Mouse (Mus musculus) liver, embryonic 11.5 days (tissue): ENCODE results near the gene Atp6v0b. TPM values are rescaled to one million over a fixed set of nuclear protein-coding genes. Genes with fewer than 3 reads are reported as not detected.

Experiments
- ATAC-seq: fragments of 200-750 bp; cut with Nextera tagmentation; replicated peaks from 2 replicates; pipeline ENCODE4 v1.8.0; 2017; ENCODE audit warnings: moderate number of reproducible peaks, mild to moderate bottlenecking, moderate TSS enrichment, moderate library complexity; ENCODE audit not compliant: low FRiP score
- DNase-seq: peaks from one replicate; pipeline ENCODE4 v3.0.0-alpha.2; 2017; ENCODE audit warnings: low spot score
- H3K27ac ChIP-seq: fragments of 300-500 bp; sonication (generic); 2 replicates; pipeline ENCODE4 v1.5.1; 2014; ENCODE audit warnings: mild to moderate bottlenecking, low read depth, low read length, control low read depth
- H3K27me3 ChIP-seq: fragments of 300-500 bp; sonication (generic); replicated peaks from 2 replicates; pipeline ENCODE4 v1.6.1; 2014; ENCODE audit warnings: low read length, mixed read lengths; ENCODE audit not compliant: control insufficient read depth, insufficient read depth
- H3K36me3 ChIP-seq: fragments of 300-500 bp; sonication (generic); 2 replicates; pipeline ENCODE4 v1.6.1; 2014; ENCODE audit warnings: mild to moderate bottlenecking, low read length, moderate library complexity, mixed read lengths; ENCODE audit not compliant: control insufficient read depth, insufficient read depth
- H3K4me1 ChIP-seq: fragments of 300-500 bp; sonication (generic); replicated peaks from 2 replicates; pipeline ENCODE4 v1.6.1; 2014; ENCODE audit warnings: low read length, mixed read lengths; ENCODE audit not compliant: control insufficient read depth, insufficient read depth
- H3K4me2 ChIP-seq: fragments of 300-500 bp; sonication (generic); 2 replicates; pipeline ENCODE4 v1.6.1; 2014; ENCODE audit warnings: mild to moderate bottlenecking, control low read depth, moderate library complexity
- H3K4me3 ChIP-seq: fragments of 300-500 bp; sonication (generic); 2 replicates; pipeline ENCODE4 v1.5.1; 2014; ENCODE audit warnings: low read depth, low read length, control low read depth
- H3K9ac ChIP-seq: fragments of 300-500 bp; sonication (generic); 2 replicates; pipeline ENCODE4 v1.6.1; 2014; ENCODE audit warnings: low read depth, low read length, control low read depth
- H3K9me3 ChIP-seq: fragments of 300-500 bp; sonication (generic); 2 replicates; pipeline ENCODE4 v1.6.1; 2016; ENCODE audit warnings: low read length, inconsistent platforms, mixed read lengths; ENCODE audit not compliant: control insufficient read depth
- WGBS: fragments of 180-500 bp; shearing (Covaris S2); extraction: QIAGEN DNeasy Blood & Tissue Kit; methylation state at CpG from one replicate; pipeline ENCODE4 v1.1.7; 2014; 5-methylcytosine and 5-hydroxymethylcytosine counted together
- polyA plus RNA-seq: library from polyadenylated mRNA; unstranded; fragments of >200 nt; fragmentation: Nextera tagmentation; extraction: Ambion mirVana; gene quantifications from 2 replicates; pipeline ENCODE4 v1.2.1, GENCODE M21; 2014

Atp6v0b gene
- polyA plus RNA-seq, 1 experiment from 2014 or later = 229 TPM

- Histone ChIP-seq H3K9ac (no peak overlapping the region), H3K36me3 (peaks cover 7% of the 10 kb centered on the region; the same call in 1 of the 2 replicates), H3K4me3 (no peak overlapping the region), H3K4me1 (0 out of 2 replicates have a peak, but pooled peaks cover 4% of the 10 kb centered on the region), H3K27ac (no peak overlapping the region), H3K27me3 (no peaks in the 10 kb centered on the region), H3K4me2 (no peak overlapping the region), H3K9me3 (no peaks in the 10 kb centered on the region)
- DNase-seq = no peak
- 77% methylated on average over 17 of the region's 17 CpGs for WGBS
- ATAC-seq = no peak
Observed at GRCm38 (mm10) chr4:117849063-117849462, 38.1 kb downstream of the Atp6v0b start.

- Histone ChIP-seq H3K9ac (no peak overlapping the region), H3K27me3 (no peaks in the 10 kb centered on the region), H3K4me3 (no peak overlapping the region), H3K36me3 (peaks cover 7% of the 10 kb centered on the region; the same call in 1 of the 2 replicates), H3K27ac (no peak overlapping the region), H3K4me1 (0 out of 2 replicates have a peak, but pooled peaks cover 4% of the 10 kb centered on the region), H3K9me3 (no peaks in the 10 kb centered on the region), H3K4me2 (no peak overlapping the region)
- ATAC-seq = no peak
- no peak for DNase-seq
- 76% methylated on average over 2 of the region's 2 CpGs for WGBS
Observed at GRCm38 (mm10) chr4:117847011-117847410, 40.1 kb downstream of the Atp6v0b start.

- no peaks in the 10 kb centered on the region for H3K9me3 ChIP-seq
- 0 out of 2 replicates have a peak, but pooled peaks cover 4% of the 10 kb centered on the region for H3K4me1 ChIP-seq
- peaks cover 7% of the 10 kb centered on the region; the same call in 1 of the 2 replicates for H3K36me3 ChIP-seq
- H3K27ac ChIP-seq = no peak overlapping the region
- H3K4me3 ChIP-seq = no peak overlapping the region
- WGBS = 96% methylated on average over 4 of the region's 4 CpGs
- H3K9ac ChIP-seq = no peak overlapping the region
- DNase-seq (no peak), ATAC-seq (no peak)
- H3K27me3 ChIP-seq = no peaks in the 10 kb centered on the region
- no peak overlapping the region for H3K4me2 ChIP-seq
Observed at GRCm38 (mm10) chr4:117846261-117846660, 40.9 kb downstream of the Atp6v0b start.

DNA sequence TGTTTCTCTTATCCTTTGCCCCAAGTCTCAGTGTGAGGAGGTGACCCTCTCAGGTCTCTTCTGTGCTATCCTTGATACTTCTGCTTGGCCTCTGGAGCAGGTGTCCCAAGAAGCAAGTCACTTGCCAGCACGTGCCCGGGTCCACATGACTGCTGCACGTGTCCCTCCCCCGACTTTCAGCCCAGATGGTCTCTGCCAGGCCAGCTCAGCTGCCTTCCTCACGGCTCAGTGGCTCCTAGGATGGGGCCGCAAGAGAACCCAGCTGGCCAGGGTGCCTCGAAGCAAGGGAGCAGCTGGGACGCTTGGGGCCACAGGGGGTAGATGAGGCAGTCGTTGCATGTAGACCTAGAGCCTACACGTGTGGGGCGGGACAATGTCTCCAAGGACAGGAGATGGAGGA is 41.8 kb downstream of the Atp6v0b start:
- ATAC-seq (no peak), DNase-seq (no peak)
- H3K27ac ChIP-seq = no peak overlapping the region
- H3K9ac ChIP-seq = no peak overlapping the region
- no peaks in the 10 kb centered on the region for H3K27me3 ChIP-seq
- 84% methylated on average over 11 of the region's 11 CpGs for WGBS
- no peaks in the 10 kb centered on the region for H3K9me3 ChIP-seq
- no peak overlapping the region for H3K4me3 ChIP-seq
- 0 out of 2 replicates have a peak, but pooled peaks cover 4% of the 10 kb centered on the region for H3K4me1 ChIP-seq
- H3K36me3 ChIP-seq = peaks cover 7% of the 10 kb centered on the region; the same call in 1 of the 2 replicates
- H3K4me2 ChIP-seq = no peak overlapping the region

- peaks cover 7% of the 10 kb centered on the region; the same call in 1 of the 2 replicates for H3K36me3 ChIP-seq
Observed at GRCm38 (mm10) chr4:117844467-117844866, 42.7 kb downstream of the Atp6v0b start.

DNA sequence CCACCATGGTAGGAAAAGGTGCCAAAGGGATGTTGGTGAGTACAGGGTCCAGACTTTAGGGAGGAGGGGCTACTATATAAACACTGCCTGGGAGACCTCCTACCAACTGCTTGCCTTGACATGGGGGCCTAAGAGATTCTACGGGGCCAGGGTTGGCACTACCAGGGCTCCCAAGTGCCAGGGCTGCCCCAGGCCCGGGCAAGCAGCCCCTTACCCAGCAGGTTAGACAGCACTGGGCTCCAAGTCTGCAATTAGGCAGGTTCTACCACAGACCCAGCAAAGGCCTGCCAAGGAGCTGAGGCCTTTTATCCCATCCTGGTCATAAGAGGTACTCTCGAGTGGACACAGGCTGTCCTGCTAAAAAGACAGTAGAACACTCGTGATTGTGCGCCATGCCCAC is 44.0 kb downstream of the Atp6v0b start:
- no peak overlapping the region for H3K27ac ChIP-seq
- no peak for ATAC-seq
- no peak overlapping the region for H3K4me3 ChIP-seq
- no peak overlapping the region for H3K9ac ChIP-seq
- H3K4me2 ChIP-seq = no peak overlapping the region
- H3K36me3 ChIP-seq = peaks cover 9% of the 10 kb centered on the region; the same call in 1 of the 2 replicates
- H3K27me3 ChIP-seq = no peaks in the 10 kb centered on the region
- 91% methylated on average over 5 of the region's 5 CpGs for WGBS
- DNase-seq = no peak
- peaks cover 16% of the 10 kb centered on the region for H3K4me1 ChIP-seq
- no peaks in the 10 kb centered on the region for H3K9me3 ChIP-seq

More at GRCm38 (mm10) chr4:117844467-117844866, 42.7 kb downstream of the Atp6v0b start:
- DNase-seq (no peak), ATAC-seq (no peak)
- WGBS = 84% methylated on average over 5 of the region's 5 CpGs
- H3K27ac ChIP-seq = no peak overlapping the region
- no peak overlapping the region for H3K4me3 ChIP-seq
- no peaks in the 10 kb centered on the region for H3K27me3 ChIP-seq
- H3K9me3 ChIP-seq = no peaks in the 10 kb centered on the region
- H3K4me1 ChIP-seq = peaks cover 6% of the 10 kb centered on the region; the same call in 1 of the 2 replicates
- no peak overlapping the region for H3K9ac ChIP-seq
- H3K4me2 ChIP-seq = no peak overlapping the region

DNA sequence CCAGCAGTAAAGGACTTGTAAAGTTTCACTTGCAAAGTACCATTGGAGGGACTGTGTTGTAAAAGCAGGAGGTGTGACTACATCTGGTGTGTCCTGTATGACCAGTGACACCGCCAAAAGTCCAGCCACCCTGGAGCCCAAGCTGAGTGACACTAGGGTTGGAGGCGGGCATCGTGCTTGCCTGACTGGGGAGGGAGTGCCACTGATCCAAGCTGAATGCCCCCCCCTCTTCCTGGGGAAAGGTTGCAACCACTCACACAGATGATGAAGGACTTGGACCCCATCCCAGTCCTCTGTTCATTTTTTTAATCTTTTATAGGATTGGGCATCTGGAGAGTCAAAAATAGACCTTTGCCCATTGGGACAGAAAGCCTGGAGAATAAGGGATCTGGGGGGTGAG is 45.6 kb downstream of the Atp6v0b start:
- H3K9ac ChIP-seq = no peak overlapping the region
- no peaks in the 10 kb centered on the region for H3K9me3 ChIP-seq
- H3K27me3 ChIP-seq = no peaks in the 10 kb centered on the region
- no peak for ATAC-seq
- H3K4me3 ChIP-seq = no peak overlapping the region
- H3K4me1 ChIP-seq = peaks cover 25% of the 10 kb centered on the region
- no peak for DNase-seq
- 83% methylated on average over 3 of the region's 3 CpGs for WGBS
- H3K27ac ChIP-seq = no peak overlapping the region
- H3K4me2 ChIP-seq = no peak overlapping the region
- H3K36me3 ChIP-seq = peaks cover 9% of the 10 kb centered on the region; the same call in 1 of the 2 replicates

DNA sequence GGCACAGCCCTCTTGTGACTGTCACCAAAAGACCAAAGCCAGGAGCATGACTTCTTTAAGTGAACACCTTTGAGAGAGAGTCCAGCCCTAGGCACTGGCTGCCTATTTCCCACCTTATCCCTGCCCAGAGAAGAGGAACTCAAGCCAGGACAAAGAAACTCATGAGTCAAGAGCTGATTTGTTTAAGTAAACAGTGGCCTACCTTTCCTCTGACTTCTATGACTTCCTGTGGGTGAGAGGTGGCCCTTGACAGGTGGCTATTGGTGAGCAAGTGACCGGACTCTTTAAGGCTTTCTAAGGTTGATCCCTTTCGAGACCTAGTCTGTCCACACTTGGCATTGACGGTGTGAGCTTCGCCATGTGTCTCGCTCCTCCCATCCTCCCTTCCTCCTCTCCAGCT is 46.3 kb downstream of the Atp6v0b start:
- H3K9ac ChIP-seq = no peak overlapping the region
- H3K4me3 ChIP-seq = no peak overlapping the region
- H3K4me2 ChIP-seq = no peak overlapping the region
- H3K4me1 ChIP-seq = peaks cover 25% of the 10 kb centered on the region
- no peaks in the 10 kb centered on the region for H3K27me3 ChIP-seq
- peaks cover 3% of the 10 kb centered on the region; the same call in 1 of the 2 replicates for H3K36me3 ChIP-seq
- no peak overlapping the region for H3K27ac ChIP-seq
- ATAC-seq (no peak), DNase-seq (no peak)
- WGBS = 88% methylated on average over 5 of the region's 5 CpGs
- no peaks in the 10 kb centered on the region for H3K9me3 ChIP-seq

DNA sequence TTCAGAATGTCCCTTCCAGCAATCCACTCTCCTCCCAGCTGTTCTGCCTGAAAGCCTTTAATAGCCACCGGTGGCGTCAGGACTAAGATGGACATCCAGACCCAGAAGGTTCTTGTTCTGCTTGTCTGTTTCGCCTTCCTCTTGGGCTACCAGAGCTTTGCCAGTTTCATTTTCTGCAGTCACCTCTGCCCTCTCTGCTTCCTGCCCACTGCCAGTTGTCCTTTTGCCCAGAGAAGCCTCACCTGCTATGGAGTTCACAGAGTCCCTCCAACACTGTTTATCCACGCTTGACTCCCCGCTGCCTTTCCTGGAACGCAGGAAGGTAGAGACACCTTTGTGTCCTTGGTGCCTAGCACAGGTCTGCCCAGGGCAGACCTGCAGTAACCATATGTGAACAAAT is 47.8 kb downstream of the Atp6v0b start:
- H3K27me3 ChIP-seq = no peaks in the 10 kb centered on the region
- 86% methylated on average over 6 of the region's 6 CpGs for WGBS
- H3K36me3 ChIP-seq = 0 out of 2 replicates have a peak, but pooled peaks cover 2% of the 10 kb centered on the region
- no peak for ATAC-seq
- DNase-seq = no peak
- no peak overlapping the region for H3K9ac ChIP-seq
- H3K4me1 ChIP-seq = peaks cover 30% of the 10 kb centered on the region
- H3K9me3 ChIP-seq = no peaks in the 10 kb centered on the region
- H3K27ac ChIP-seq = no peak overlapping the region
- H3K4me2 ChIP-seq = no peak overlapping the region
- no peak overlapping the region for H3K4me3 ChIP-seq
